Mouse (Mus musculus) kidney, adult 2 months (tissue): ENCODE measurements around the gene Map3k7.

Experiments used
- CTCF ChIP-seq: fragments of 200-500 bp; conservative IDR thresholded peaks from 2 replicates; pipeline ENCODE4 v1.5.1; 2011; ENCODE audit warnings: low read depth, mild to moderate bottlenecking, control low read depth, low read length, moderate library complexity, mixed read lengths; ENCODE audit not compliant: insufficient read depth, insufficient read length
- POLR2A ChIP-seq: fragments of 200-500 bp; IDR thresholded peaks from one replicate; pipeline ENCODE4 v1.6.1; 2011; ENCODE audit warnings: low read depth, low read length, control low read depth

- no peak for TF ChIP-seq CTCF
- no peak for TF ChIP-seq POLR2A
Measured at GRCm38 (mm10) chr4:32010808-32011207, 46.9 kb downstream of the Map3k7 start.
